Mouse (Mus musculus) hindbrain, embryonic 13.5 days (tissue): ENCODE data around the gene Gnb2. TPM values are rescaled to one million over a fixed set of nuclear protein-coding genes. Genes with fewer than 3 reads are reported as not detected.

Source experiments
- ATAC-seq: fragments of 200-750 bp; cut with Nextera tagmentation; 2 replicates; pipeline ENCODE4 v1.8.0; 2017; ENCODE audit warnings: moderate TSS enrichment; ENCODE audit not compliant: low FRiP score
- H3K27ac ChIP-seq: fragments of 300-500 bp; sonication (generic); 2 replicates; pipeline ENCODE4 v1.5.1; 2015; ENCODE audit warnings: inconsistent platforms, mild to moderate bottlenecking, moderate library complexity
- H3K27me3 ChIP-seq: fragments of 300-500 bp; sonication (generic); 2 replicates; pipeline ENCODE4 v1.6.1; 2015; ENCODE audit warnings: mild to moderate bottlenecking, inconsistent platforms
- H3K36me3 ChIP-seq: fragments of 300-500 bp; sonication (generic); 2 replicates; pipeline ENCODE4 v1.6.1; 2015; ENCODE audit warnings: mild to moderate bottlenecking, inconsistent platforms
- H3K4me1 ChIP-seq: fragments of 300-500 bp; sonication (generic); replicated peaks from 2 replicates; pipeline ENCODE4 v1.6.1; 2015; ENCODE audit warnings: inconsistent platforms
- H3K4me2 ChIP-seq: fragments of 300-500 bp; sonication (generic); 2 replicates; pipeline ENCODE4 v1.6.1; 2015; ENCODE audit warnings: inconsistent platforms, mild to moderate bottlenecking, moderate library complexity
- H3K4me3 ChIP-seq: fragments of 300-500 bp; sonication (generic); 2 replicates; pipeline ENCODE4 v1.5.1; 2015; ENCODE audit warnings: mild to moderate bottlenecking, inconsistent platforms
- H3K9ac ChIP-seq: fragments of 300-500 bp; sonication (generic); 2 replicates; pipeline ENCODE4 v1.6.1; 2015; ENCODE audit warnings: mild to moderate bottlenecking, inconsistent platforms
- H3K9me3 ChIP-seq: fragments of 300-500 bp; sonication (generic); 2 replicates; pipeline ENCODE4 v1.6.1; 2016; ENCODE audit warnings: inconsistent platforms
- WGBS: fragments of 180-500 bp; shearing (Covaris S2); methylation state at CpG from one replicate; pipeline ENCODE4 v1.1.7; 2015; 5-methylcytosine and 5-hydroxymethylcytosine counted together
- polyA plus RNA-seq: library from polyadenylated mRNA; unstranded; fragments of >200 nt; fragmentation: Nextera tagmentation; extraction: Ambion mirVana; gene quantifications from 2 replicates; pipeline ENCODE4 v1.2.1, GENCODE M21; 2015

The Gnb2 gene
- polyA plus RNA-seq, 1 experiment from 2014 or later, result 536 TPM

GRCm38 (mm10) chr5:137537461-137537860, 4.2 kb upstream of the Gnb2 start:
- H3K4me3 ChIP-seq, result no peak overlapping the region
- H3K27ac ChIP-seq, result no peak overlapping the region
- no peak overlapping the region for H3K9ac ChIP-seq
- H3K4me2 ChIP-seq, result no peak overlapping the region
- ATAC-seq, result no peak
- WGBS, result 63% methylated on average over 4 of the region's 4 CpGs
- peaks cover 4% of the 10 kb centered on the region; the same call in 1 of the 2 replicates for H3K4me1 ChIP-seq
- no peaks in the 10 kb centered on the region for H3K36me3 ChIP-seq
- no peaks in the 10 kb centered on the region for H3K9me3 ChIP-seq
- no peaks in the 10 kb centered on the region for H3K27me3 ChIP-seq

GRCm38 (mm10) chr5:137535318-137535717, 2.0 kb upstream of the Gnb2 start:
- 0 out of 2 replicates have a peak, but pooled peaks cover under 1% of the 10 kb centered on the region for H3K36me3 ChIP-seq

GRCm38 (mm10) chr5:137534762-137535161, 1.5 kb upstream of the Gnb2 start:
- no peak overlapping the region for H3K27ac ChIP-seq
- no peak overlapping the region for H3K9ac ChIP-seq
- H3K4me2 ChIP-seq, result no peak overlapping the region
- 92% methylated on average over 3 of the region's 3 CpGs for WGBS
- H3K9me3 ChIP-seq, result no peaks in the 10 kb centered on the region
- H3K4me1 ChIP-seq, result peaks cover 12% of the 10 kb centered on the region
- no peak overlapping the region for H3K4me3 ChIP-seq
- H3K27me3 ChIP-seq, result no peaks in the 10 kb centered on the region
- H3K36me3 ChIP-seq, result peaks cover 6% of the 10 kb centered on the region
- ATAC-seq, result no peak

More at GRCm38 (mm10) chr5:137535318-137535717, 2.0 kb upstream of the Gnb2 start:
- no peak overlapping the region for H3K4me2 ChIP-seq
- no peaks in the 10 kb centered on the region for H3K9me3 ChIP-seq
- no peak overlapping the region for H3K4me3 ChIP-seq
- no peak overlapping the region for H3K27ac ChIP-seq
- no peak for ATAC-seq
- H3K27me3 ChIP-seq, result no peaks in the 10 kb centered on the region
- WGBS, result 86% methylated on average over 9 of the region's 9 CpGs
- H3K4me1 ChIP-seq, result peaks cover 7% of the 10 kb centered on the region
- no peak overlapping the region for H3K9ac ChIP-seq

- Histone ChIP-seq H3K9ac (peak overlapping the region; percentile 100), H3K27ac (peak overlapping the region; percentile 99), H3K4me3 (peak overlapping the region; percentile 98), H3K4me1 (peaks cover 31% of the 10 kb centered on the region), H3K36me3 (peaks cover 26% of the 10 kb centered on the region), H3K4me2 (peak overlapping the region; percentile 94), H3K9me3 (no peaks in the 10 kb centered on the region), H3K27me3 (no peaks in the 10 kb centered on the region)
- WGBS, result 0% methylated on average over 9 of the region's 12 CpGs
- no peak for ATAC-seq
These were observed 548 bp downstream of the Gnb2 start for GRCm38 (mm10) chr5:137532808-137533116.

- Histone ChIP-seq H3K27ac (peak overlapping the region; percentile 99), H3K9me3 (no peaks in the 10 kb centered on the region), H3K4me1 (peaks cover 36% of the 10 kb centered on the region), H3K9ac (peak overlapping the region; percentile 100), H3K27me3 (no peaks in the 10 kb centered on the region), H3K4me3 (peak overlapping the region; percentile 98), H3K4me2 (peak overlapping the region; percentile 94), H3K36me3 (peaks cover 31% of the 10 kb centered on the region)
- under 1% methylated on average over 19 of the region's 19 CpGs for WGBS
- ATAC-seq, result peak; percentile 2
These were observed 1.0 kb downstream of the Gnb2 start for GRCm38 (mm10) chr5:137532131-137532807.

- Histone ChIP-seq H3K4me2 (peak overlapping the region; percentile 94), H3K4me1 (peaks cover 40% of the 10 kb centered on the region), H3K9ac (peak overlapping the region; percentile 100), H3K27me3 (no peaks in the 10 kb centered on the region), H3K27ac (peak overlapping the region; percentile 99), H3K9me3 (no peaks in the 10 kb centered on the region), H3K4me3 (peak overlapping the region; percentile 98), H3K36me3 (peaks cover 37% of the 10 kb centered on the region)
- ATAC-seq, result peak; percentile 12
- WGBS, result under 1% methylated on average over 51 of the region's 51 CpGs
These were observed 1.7 kb downstream of the Gnb2 start for GRCm38 (mm10) chr5:137531414-137532130.

GRCm38 (mm10) chr5:137530588-137531413, 2.5 kb downstream of the Gnb2 start:
- Histone ChIP-seq H3K4me2 (peak overlapping the region; percentile 94), H3K4me3 (peak overlapping the region; percentile 98), H3K27ac (peak overlapping the region; percentile 99), H3K9ac (peak overlapping the region; percentile 100), H3K4me1 (peaks cover 46% of the 10 kb centered on the region), H3K9me3 (no peaks in the 10 kb centered on the region), H3K27me3 (no peaks in the 10 kb centered on the region), H3K36me3 (peaks cover 43% of the 10 kb centered on the region)
- under 1% methylated on average over 43 of the region's 46 CpGs for WGBS
- peak; percentile 70 for ATAC-seq

GRCm38 (mm10) chr5:137530075-137530474, 3.2 kb downstream of the Gnb2 start:
- Histone ChIP-seq H3K36me3 (peaks cover 50% of the 10 kb centered on the region), H3K27me3 (no peaks in the 10 kb centered on the region), H3K27ac (peak overlapping the region; percentile 99), H3K9ac (peak overlapping the region; percentile 100), H3K9me3 (no peaks in the 10 kb centered on the region), H3K4me3 (peak overlapping the region; percentile 98), H3K4me2 (peak overlapping the region; percentile 94), H3K4me1 (peaks cover 51% of the 10 kb centered on the region)
- 63% methylated on average over 8 of the region's 8 CpGs for WGBS
- no peak for ATAC-seq

GRCm38 (mm10) chr5:137529221-137529995, 3.9 kb downstream of the Gnb2 start:
- peak overlapping the region; percentile 99 for H3K27ac ChIP-seq
- H3K4me2 ChIP-seq, result peak overlapping the region; percentile 94
- ATAC-seq, result no peak
- WGBS, result 66% methylated on average over 15 of the region's 15 CpGs
- no peaks in the 10 kb centered on the region for H3K9me3 ChIP-seq
- H3K4me1 ChIP-seq, result peaks cover 51% of the 10 kb centered on the region
- H3K9ac ChIP-seq, result peak overlapping the region; percentile 100
- no peaks in the 10 kb centered on the region for H3K27me3 ChIP-seq
- peaks cover 57% of the 10 kb centered on the region for H3K36me3 ChIP-seq
- peak overlapping the region; percentile 98 for H3K4me3 ChIP-seq

- H3K9me3 ChIP-seq, result no peaks in the 10 kb centered on the region
- no peak overlapping the region for H3K4me2 ChIP-seq
- WGBS, result 84% methylated on average over 22 of the region's 22 CpGs
- H3K36me3 ChIP-seq, result peaks cover 67% of the 10 kb centered on the region
- no peak overlapping the region for H3K4me3 ChIP-seq
- H3K4me1 ChIP-seq, result peaks cover 48% of the 10 kb centered on the region
- H3K27me3 ChIP-seq, result no peaks in the 10 kb centered on the region
- H3K27ac ChIP-seq, result peak overlapping the region; percentile 99
- ATAC-seq, result no peak
- peak overlapping the region; percentile 100 for H3K9ac ChIP-seq
These were observed 4.9 kb downstream of the Gnb2 start for GRCm38 (mm10) chr5:137528247-137528968.

GRCm38 (mm10) chr5:137527413-137527812, 5.9 kb downstream of the Gnb2 start:
- WGBS, result 33% methylated on average over 1 of the region's 1 CpGs
- peaks cover 48% of the 10 kb centered on the region for H3K4me1 ChIP-seq

More at GRCm38 (mm10) chr5:137527413-137527812, 5.9 kb downstream of the Gnb2 start:
- Histone ChIP-seq H3K9me3 (no peaks in the 10 kb centered on the region), H3K4me3 (no peak overlapping the region), H3K27me3 (no peaks in the 10 kb centered on the region), H3K9ac (no peak overlapping the region), H3K36me3 (peaks cover 77% of the 10 kb centered on the region), H3K27ac (peak overlapping the region; percentile 76), H3K4me2 (no peak overlapping the region)
- ATAC-seq, result no peak
